In genomic region chr11:67100169-67100568, GRCm38 (mm10) we compare ENCODE assay signal across 9 mouse cellular contexts. TPM values are rescaled to one million over a fixed set of nuclear protein-coding genes. Genes with fewer than 3 reads are reported as not detected.
DNase-seq lines count a peak whose midpoint lies in the region; ATAC-seq and TF ChIP-seq lines count a peak whose summit lies in the region.
"Had no signal": no experiment of that assay in that cellular context is flagged by ENCODE, and none has a peak within 500 bp of the region (broad histone marks: within the 10 kb centered on the region; RNA-seq: fewer than 3 reads in every experiment).

No protein-coding gene starts in this region.

- DNase-seq in adrenal gland, postnatal 10 days, result peak; percentile 37
- no peak for DNase-seq in adrenal gland, adult 8-10 months
- DNase-seq in kidney, adult 8-10 months, result peak; percentile 23 to 45
- DNase-seq in MN1 (ENCODE audit: low spot score), result peak; percentile 36
- DNase-seq in kidney, postnatal 0 days (ENCODE audit: low spot score), result peak; percentile 58
- DNase-seq in right cerebral cortex, postnatal 14 days, result peak; percentile 38

- WGBS in kidney, embryonic 15.5 days, result 28% methylated on average over 6 of the region's 6 CpGs
- WGBS in kidney, postnatal 0 days, result 35% methylated on average over 6 of the region's 6 CpGs
- WGBS in forebrain, embryonic 12.5 days, result 41% methylated on average over 6 of the region's 6 CpGs

- H3K36me3 ChIP-seq in kidney, embryonic 15.5 days, result no peaks in the 10 kb centered on the region
- no peaks in the 10 kb centered on the region for H3K36me3 ChIP-seq in kidney, postnatal 0 days (ENCODE audit: insufficient read depth, low read length)
- H3K36me3 ChIP-seq in forebrain, embryonic 12.5 days (replicated peaks), result no peaks in the 10 kb centered on the region

- peak; percentile 62 for TF ChIP-seq CTCF in kidney, postnatal 0 days (IDR thresholded peaks at IDR 0.05; ENCODE audit: low read depth)

- H3K4me1 ChIP-seq in kidney, embryonic 15.5 days, result no peaks in the 10 kb centered on the region
- H3K4me1 ChIP-seq in kidney, postnatal 0 days (replicated peaks; ENCODE audit: insufficient read depth, low read length), result no peaks in the 10 kb centered on the region
- peaks cover 2% of the 10 kb centered on the region; the same call in 1 of the 2 replicates for H3K4me1 ChIP-seq in forebrain, embryonic 12.5 days

- H3K27me3 ChIP-seq in kidney, embryonic 15.5 days, result 0 out of 2 replicates have a peak, but pooled peaks cover 7% of the 10 kb centered on the region
- no peaks in the 10 kb centered on the region for H3K27me3 ChIP-seq in kidney, postnatal 0 days (ENCODE audit: insufficient read depth, low read length)
- H3K27me3 ChIP-seq in forebrain, embryonic 12.5 days, result peaks cover 12% of the 10 kb centered on the region; the same call in 1 of the 2 replicates

- no peak overlapping the region for H3K27ac ChIP-seq in kidney, embryonic 15.5 days
- H3K27ac ChIP-seq in kidney, postnatal 0 days, result no peak overlapping the region
- H3K27ac ChIP-seq in forebrain, embryonic 12.5 days, result no peak overlapping the region

- no peak overlapping the region for H3K4me2 ChIP-seq in kidney, embryonic 15.5 days
- H3K4me2 ChIP-seq in kidney, postnatal 0 days (ENCODE audit: low read length), result no peak overlapping the region
- no peak overlapping the region for H3K4me2 ChIP-seq in forebrain, embryonic 12.5 days

- no peak overlapping the region for H3K9ac ChIP-seq in kidney, embryonic 15.5 days
- no peak overlapping the region for H3K9ac ChIP-seq in kidney, postnatal 0 days (ENCODE audit: low read depth, low read length)
- H3K9ac ChIP-seq in forebrain, embryonic 12.5 days, result no peak overlapping the region

- H3K9me3 ChIP-seq in kidney, embryonic 15.5 days (replicated peaks), result no peaks in the 10 kb centered on the region
- H3K9me3 ChIP-seq in kidney, postnatal 0 days (replicated peaks; ENCODE audit: low read length), result no peaks in the 10 kb centered on the region
- no peaks in the 10 kb centered on the region for H3K9me3 ChIP-seq in forebrain, embryonic 12.5 days

- H3K4me3 ChIP-seq in kidney, embryonic 15.5 days (replicated peaks), result no peak overlapping the region
- H3K4me3 ChIP-seq in kidney, postnatal 0 days (replicated peaks; ENCODE audit: low read depth, low read length), result no peak overlapping the region
- H3K4me3 ChIP-seq in forebrain, embryonic 12.5 days (replicated peaks), result no peak overlapping the region
- H3K4me3 ChIP-seq: myocyte had no signal

- no peak for ATAC-seq in kidney, embryonic 15.5 days (replicated peaks; ENCODE audit: low FRiP score)
- ATAC-seq in kidney, postnatal 0 days (replicated peaks; ENCODE audit: low FRiP score, low read depth), result no peak
- no peak for ATAC-seq in forebrain, embryonic 12.5 days (ENCODE audit: low FRiP score)

RNA-seq across cellular contexts. Expression of gene Myh3, which starts 22.1 kb away (rescaled TPM):
- 1 to 10 TPM; 2.6 to 3.5 TPM for total RNA-seq in adrenal gland, postnatal 10 days (2021)
- total RNA-seq in adrenal gland, adult 8-10 months (2022), result under 1 TPM in 3 of 4 experiments, not detected in 1; 0.05 to 0.17 (median 0.09) TPM
- 11.4 and 16.9 TPM in 2 replicates for polyA plus RNA-seq in kidney, embryonic 15.5 days (2015; fragmentation: Nextera tagmentation; extraction: Ambion mirVana)
- 0.01 and 0.05 TPM in 2 replicates for polyA plus RNA-seq in kidney, postnatal 0 days (2015; fragmentation: Nextera tagmentation; extraction: Ambion mirVana)
- 0.33 and 0.87 TPM in 2 replicates for polyA plus RNA-seq in forebrain, embryonic 12.5 days (2016; fragmentation: Nextera tagmentation; extraction: Ambion mirVana)

RNA-seq across cellular contexts. Expression of gene Sco1, which starts 47.7 kb away (rescaled TPM):
- total RNA-seq in adrenal gland, postnatal 10 days (2021), result 10 to 100 TPM; 18.1 to 21.3 TPM
- total RNA-seq in adrenal gland, adult 8-10 months (2022), result 10 to 100 TPM; 20.1 to 26.5 (median 21.6) TPM
- 17.8 and 19.2 TPM in 2 replicates for polyA plus RNA-seq in kidney, embryonic 15.5 days (2015; fragmentation: Nextera tagmentation; extraction: Ambion mirVana)
- polyA plus RNA-seq in kidney, postnatal 0 days (2015; fragmentation: Nextera tagmentation; extraction: Ambion mirVana), result 16.0 and 16.7 TPM in 2 replicates
- polyA plus RNA-seq in forebrain, embryonic 12.5 days (2016; fragmentation: Nextera tagmentation; extraction: Ambion mirVana), result 15.8 and 16.4 TPM in 2 replicates

RNA-seq across cellular contexts. Expression of gene Adprm, which starts 47.8 kb away (rescaled TPM):
- 10 to 100 TPM; 23.2 to 24.3 TPM for total RNA-seq in adrenal gland, postnatal 10 days (2021)
- total RNA-seq in adrenal gland, adult 8-10 months (2022), result 10 to 100 TPM; 23.4 to 37.2 (median 30.9) TPM
- 21.1 and 24.6 TPM in 2 replicates for polyA plus RNA-seq in kidney, embryonic 15.5 days (2015; fragmentation: Nextera tagmentation; extraction: Ambion mirVana)
- 29.0 and 29.5 TPM in 2 replicates for polyA plus RNA-seq in kidney, postnatal 0 days (2015; fragmentation: Nextera tagmentation; extraction: Ambion mirVana)
- 27.0 and 31.9 TPM in 2 replicates for polyA plus RNA-seq in forebrain, embryonic 12.5 days (2016; fragmentation: Nextera tagmentation; extraction: Ambion mirVana)
